Mouse (Mus musculus) liver, embryonic 14.5 days (tissue): Measurements from ENCODE around the gene Ankle1. TPM values are rescaled to one million over a fixed set of nuclear protein-coding genes. Genes with fewer than 3 reads are reported as not detected.

Experiments used
- ATAC-seq: fragments of 200-750 bp; cut with Nextera tagmentation; 2 replicates; pipeline ENCODE4 v1.8.0; 2017; ENCODE audit warnings: moderate number of reproducible peaks, mild to moderate bottlenecking, moderate library complexity; ENCODE audit not compliant: insufficient read depth
- DNase-seq, 3 experiments: peaks; one replicate each; pipeline ENCODE4 v3.0.0-alpha.2; 2012 to 2013; ENCODE audit warnings: low read depth in 3 of 3, low spot score in 3 of 3
- H3K27ac ChIP-seq: fragments of 300-500 bp; sonication (generic); 2 replicates; pipeline ENCODE4 v1.5.1; 2014; ENCODE audit warnings: moderate library complexity, mild to moderate bottlenecking, control low read depth, inconsistent platforms
- H3K27me3 ChIP-seq: fragments of 300-500 bp; sonication (generic); 2 replicates; pipeline ENCODE4 v1.6.1; 2014; ENCODE audit warnings: mild to moderate bottlenecking, low read length, moderate library complexity; ENCODE audit not compliant: control insufficient read depth, insufficient read depth
- H3K36me3 ChIP-seq: fragments of 300-500 bp; sonication (generic); replicated peaks from 2 replicates; pipeline ENCODE4 v1.6.1; 2014; ENCODE audit warnings: low read depth; ENCODE audit not compliant: control insufficient read depth, insufficient read depth
- H3K4me1 ChIP-seq, 2 experiments: fragments of 200-500 bp in 1 of 2; fragments of 300-500 bp in 1 of 2; sonication (generic) in 1 of 2; replicated peaks; 2 replicates each; pipeline ENCODE4 v1.6.1; 2012 to 2014; ENCODE audit warnings: antibody characterized with exemption in 1 of 2, inconsistent platforms in 1 of 2, low read length in 1 of 2; ENCODE audit not compliant: control insufficient read depth in 2 of 2, insufficient read depth in 2 of 2
- H3K4me2 ChIP-seq: fragments of 300-500 bp; sonication (generic); 2 replicates; pipeline ENCODE4 v1.6.1; 2014; ENCODE audit warnings: low read depth, mild to moderate bottlenecking, control low read depth, moderate library complexity
- H3K4me3 ChIP-seq, 2 experiments: fragments of 200-500 bp in 1 of 2; fragments of 300-500 bp in 1 of 2; sonication (generic) in 1 of 2; 2 replicates each; pipeline ENCODE4 v1.5.1; 2012 to 2014; ENCODE audit warnings: low read depth in 2 of 2, low read length in 2 of 2, mild to moderate bottlenecking in 2 of 2, control low read depth in 1 of 2, inconsistent platforms in 1 of 2, moderate library complexity in 1 of 2; ENCODE audit not compliant: insufficient read depth in 1 of 2
- H3K9ac ChIP-seq: fragments of 300-500 bp; sonication (generic); replicated peaks from 2 replicates; pipeline ENCODE4 v1.6.1; 2014; ENCODE audit warnings: mild to moderate bottlenecking, control low read depth, moderate library complexity
- H3K9me3 ChIP-seq: fragments of 300-500 bp; sonication (generic); 2 replicates; pipeline ENCODE4 v1.6.1; 2016; ENCODE audit warnings: low read length, mixed read lengths; ENCODE audit not compliant: control insufficient read depth
- CTCF ChIP-seq: IDR thresholded peaks from 2 replicates; pipeline ENCODE4 v1.5.1; 2016; ENCODE audit warnings: antibody characterized with exemption, low read depth, control low read depth
- EP300 ChIP-seq: IDR thresholded peaks from 2 replicates; pipeline ENCODE4 v1.6.1; 2016; ENCODE audit warnings: antibody characterized with exemption, low read depth
- WGBS: fragments of 180-500 bp; shearing (Covaris S2); extraction: QIAGEN DNeasy Blood & Tissue Kit; methylation state at CpG from one replicate; pipeline ENCODE4 v1.1.7; 2014; ENCODE audit not compliant: insufficient replicate concordance; 5-methylcytosine and 5-hydroxymethylcytosine counted together
- polyA plus RNA-seq, 2 experiments: library from polyadenylated mRNA; depleted of rRNA in 1 of 2; stranded (reverse) in 1 of 2; unstranded in 1 of 2; fragments of >200 nt; fragmentation: Nextera tagmentation in 1 of 2; extraction: Ambion mirVana in 1 of 2; gene quantifications; 2 replicates each; pipeline versions ENCODE4 v1.2.1 to v1.2.3; 2012 to 2014

Ankle1 gene
- polyA plus RNA-seq, 2 experiments = 17.8 to 58.0 TPM

GRCm38 (mm10) chr8:71452669-71453068 is 46.9 kb downstream of the Ankle1 start:
- Histone ChIP-seq H3K4me1 (peaks cover 0 to 3% of the 10 kb centered on the region in 2 experiments; a peak in 1 of 4 replicates), H3K36me3 (no peaks in the 10 kb centered on the region), H3K27ac (no peak overlapping the region), H3K27me3 (no peaks in the 10 kb centered on the region), H3K4me2 (no peak overlapping the region), H3K9ac (no peak overlapping the region), H3K9me3 (no peaks in the 10 kb centered on the region), H3K4me3 (no peak overlapping the region)
- ATAC-seq = no peak
- WGBS = 47% methylated on average over 2 of the region's 2 CpGs
- DNase-seq = no peak
- TF ChIP-seq EP300 (no peak), CTCF (no peak)

DNA sequence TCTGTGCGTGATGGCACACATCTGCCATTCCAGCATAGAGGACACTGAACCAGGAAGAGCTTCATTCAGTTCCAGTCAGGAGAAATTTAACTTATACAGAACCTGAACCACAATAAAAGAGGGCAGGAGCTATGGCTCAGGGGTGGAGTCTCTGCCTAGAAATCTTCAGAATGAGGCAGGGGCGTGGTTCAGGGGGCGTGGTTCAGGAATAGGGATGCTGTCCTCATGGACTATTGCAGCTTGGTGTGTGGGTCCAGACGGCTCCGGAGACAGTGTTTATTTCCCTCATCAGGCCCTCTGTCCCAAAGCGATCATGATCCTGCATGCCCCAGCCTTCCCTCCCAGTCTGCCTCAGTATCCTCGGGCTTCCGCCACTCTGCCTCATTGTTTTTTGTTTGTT is 48.9 kb downstream of the Ankle1 start:
- TF ChIP-seq CTCF (no peak), EP300 (no peak)
- Histone ChIP-seq H3K4me1 (peaks cover 0 to 3% of the 10 kb centered on the region in 2 experiments; a peak in 1 of 4 replicates), H3K9me3 (no peaks in the 10 kb centered on the region), H3K4me3 (no peak overlapping the region), H3K36me3 (no peaks in the 10 kb centered on the region), H3K4me2 (no peak overlapping the region), H3K9ac (no peak overlapping the region), H3K27ac (no peak overlapping the region), H3K27me3 (no peaks in the 10 kb centered on the region)
- ATAC-seq (no peak), DNase-seq (no peak)
- 54% methylated on average over 8 of the region's 8 CpGs for WGBS

- Histone ChIP-seq H3K27ac (no peak overlapping the region), H3K9ac (no peak overlapping the region), H3K9me3 (no peaks in the 10 kb centered on the region), H3K4me2 (no peak overlapping the region), H3K4me3 (no peak overlapping the region), H3K36me3 (no peaks in the 10 kb centered on the region), H3K4me1 (peaks cover 0 to 3% of the 10 kb centered on the region in 2 experiments; a peak in 1 of 4 replicates), H3K27me3 (no peaks in the 10 kb centered on the region)
- WGBS = 43% methylated on average over 22 of the region's 22 CpGs
- ATAC-seq (peak; percentile 60), DNase-seq (peak in 1 of 3 experiments; percentile 38)
- TF ChIP-seq EP300 = no peak
- no peak for TF ChIP-seq CTCF
Observed at GRCm38 (mm10) chr8:71456906-71457305, 51.1 kb downstream of the Ankle1 start.

DNA sequence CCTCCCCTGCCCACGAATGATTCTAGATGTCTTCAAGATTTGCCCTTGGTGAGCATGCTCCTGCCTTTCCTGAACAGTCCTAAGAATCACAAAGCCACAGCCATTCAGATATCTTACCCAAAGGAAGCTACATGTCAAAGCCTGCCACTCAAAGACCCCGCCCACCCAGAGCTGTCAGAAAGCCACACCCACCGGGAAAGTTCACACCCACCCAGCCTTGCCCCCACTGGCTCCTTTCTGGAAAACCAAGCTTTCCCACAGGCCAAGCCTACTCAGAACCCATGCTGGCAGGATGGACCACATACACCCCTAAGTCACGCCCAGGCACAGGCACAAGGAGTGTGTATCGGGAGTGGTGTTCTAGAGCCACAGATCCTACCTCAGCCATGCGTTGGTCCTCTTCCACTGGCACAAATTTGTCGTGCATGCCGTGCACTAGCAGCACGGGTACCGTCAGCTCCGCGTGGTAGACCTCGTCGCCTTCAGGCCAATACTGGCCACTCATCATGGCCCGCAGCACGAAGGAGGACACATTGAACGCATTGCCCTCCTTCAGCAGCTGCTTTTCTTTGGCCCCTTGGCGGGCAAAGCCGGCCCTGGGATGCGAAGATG is 52.0 kb downstream of the Ankle1 start:
- no peaks in the 10 kb centered on the region for H3K9me3 ChIP-seq
- no peak overlapping the region for H3K27ac ChIP-seq
- DNase-seq (no peak), ATAC-seq (no peak)
- WGBS = 75% methylated on average over 20 of the region's 20 CpGs
- peaks cover 0 to 7% of the 10 kb centered on the region in 2 experiments; a peak in 2 of 4 replicates for H3K4me1 ChIP-seq
- no peak overlapping the region for H3K4me3 ChIP-seq
- H3K9ac ChIP-seq = no peak overlapping the region
- H3K27me3 ChIP-seq = no peaks in the 10 kb centered on the region
- no peak overlapping the region for H3K4me2 ChIP-seq
- TF ChIP-seq EP300 (no peak), CTCF (no peak)
- no peaks in the 10 kb centered on the region for H3K36me3 ChIP-seq

Other genes starting within 250 kb of the Ankle1 start
- 5.9 and 6.4 TPM in 2 replicates for gene Myo9b, start 133.3 kb upstream of the Ankle1 start, polyA plus RNA-seq (2012; rRNA removed)
- gene Myo9b, start 133.3 kb upstream of the Ankle1 start, polyA plus RNA-seq (2014; fragmentation: Nextera tagmentation; extraction: Ambion mirVana) = 5.8 and 7.0 TPM in 2 replicates
- gene Haus8, start 133.1 kb upstream of the Ankle1 start, polyA plus RNA-seq (2012; rRNA removed) = 16.0 and 23.9 TPM in 2 replicates
- gene Haus8, start 133.1 kb upstream of the Ankle1 start, polyA plus RNA-seq (2014; fragmentation: Nextera tagmentation; extraction: Ambion mirVana) = 47.1 and 51.6 TPM in 2 replicates
- gene Use1, start 39.2 kb upstream of the Ankle1 start, polyA plus RNA-seq (2012; rRNA removed) = 41.9 and 57.2 TPM in 2 replicates
- gene Use1, start 39.2 kb upstream of the Ankle1 start, polyA plus RNA-seq (2014; fragmentation: Nextera tagmentation; extraction: Ambion mirVana) = 46.5 and 48.2 TPM in 2 replicates
- 2.8 and 3.1 TPM in 2 replicates for gene Ocel1, start 34.7 kb upstream of the Ankle1 start, polyA plus RNA-seq (2012; rRNA removed)
- gene Ocel1, start 34.7 kb upstream of the Ankle1 start, polyA plus RNA-seq (2014; fragmentation: Nextera tagmentation; extraction: Ambion mirVana) = 1.9 and 2.8 TPM in 2 replicates
- 20.8 and 23.4 TPM in 2 replicates for gene Nr2f6, start 24.1 kb upstream of the Ankle1 start, polyA plus RNA-seq (2012; rRNA removed)
- 19.1 and 22.4 TPM in 2 replicates for gene Nr2f6, start 24.1 kb upstream of the Ankle1 start, polyA plus RNA-seq (2014; fragmentation: Nextera tagmentation; extraction: Ambion mirVana)
- gene Ushbp1, start 10.2 kb upstream of the Ankle1 start, polyA plus RNA-seq (2012; rRNA removed) = 3.1 and 3.5 TPM in 2 replicates
- gene Ushbp1, start 10.2 kb upstream of the Ankle1 start, polyA plus RNA-seq (2014; fragmentation: Nextera tagmentation; extraction: Ambion mirVana) = 1.5 and 1.9 TPM in 2 replicates
- gene Babam1, start 9.1 kb upstream of the Ankle1 start, polyA plus RNA-seq (2012; rRNA removed) = 53.6 and 61.2 TPM in 2 replicates
- 50.6 and 52.3 TPM in 2 replicates for gene Babam1, start 9.1 kb upstream of the Ankle1 start, polyA plus RNA-seq (2014; fragmentation: Nextera tagmentation; extraction: Ambion mirVana)
- 6.6 and 7.5 TPM in 2 replicates for gene Abhd8, start 57.6 kb downstream of the Ankle1 start, polyA plus RNA-seq (2012; rRNA removed)
- 5.3 and 6.8 TPM in 2 replicates for gene Abhd8, start 57.6 kb downstream of the Ankle1 start, polyA plus RNA-seq (2014; fragmentation: Nextera tagmentation; extraction: Ambion mirVana)
- gene Mrpl34, start 58.9 kb downstream of the Ankle1 start, polyA plus RNA-seq (2012; rRNA removed) = 45.8 and 73.0 TPM in 2 replicates
- gene Mrpl34, start 58.9 kb downstream of the Ankle1 start, polyA plus RNA-seq (2014; fragmentation: Nextera tagmentation; extraction: Ambion mirVana) = 109 and 114 TPM in 2 replicates
- 24.8 and 25.4 TPM in 2 replicates for gene Dda1, start 63.2 kb downstream of the Ankle1 start, polyA plus RNA-seq (2012; rRNA removed)
- 34.4 and 36.9 TPM in 2 replicates for gene Dda1, start 63.2 kb downstream of the Ankle1 start, polyA plus RNA-seq (2014; fragmentation: Nextera tagmentation; extraction: Ambion mirVana)
- gene Ano8, start 80.0 kb downstream of the Ankle1 start, polyA plus RNA-seq (2012; rRNA removed) = 1.4 and 1.7 TPM in 2 replicates
- 0.14 and 0.15 TPM in 2 replicates for gene Ano8, start 80.0 kb downstream of the Ankle1 start, polyA plus RNA-seq (2014; fragmentation: Nextera tagmentation; extraction: Ambion mirVana)
- gene Gtpbp3, start 82.1 kb downstream of the Ankle1 start, polyA plus RNA-seq (2012; rRNA removed) = 9.2 and 10.0 TPM in 2 replicates
- gene Gtpbp3, start 82.1 kb downstream of the Ankle1 start, polyA plus RNA-seq (2014; fragmentation: Nextera tagmentation; extraction: Ambion mirVana) = 1.3 and 1.8 TPM in 2 replicates
- 15.4 and 16.8 TPM in 2 replicates for gene Plvap, start 105.7 kb downstream of the Ankle1 start, polyA plus RNA-seq (2012; rRNA removed)
- gene Plvap, start 105.7 kb downstream of the Ankle1 start, polyA plus RNA-seq (2014; fragmentation: Nextera tagmentation; extraction: Ambion mirVana) = 15.9 and 18.4 TPM in 2 replicates
- 0.09 and 0.11 TPM in 2 replicates for gene Ccdc194, start 119.7 kb downstream of the Ankle1 start, polyA plus RNA-seq (2012; rRNA removed)
- gene Ccdc194, start 119.7 kb downstream of the Ankle1 start, polyA plus RNA-seq (2014; fragmentation: Nextera tagmentation; extraction: Ambion mirVana) = 0.19 TPM in 1 of 2 replicates, not detected in the other
- gene Bst2, start 131.4 kb downstream of the Ankle1 start, polyA plus RNA-seq (2012; rRNA removed) = 41.1 and 44.4 TPM in 2 replicates
- 12.2 and 14.2 TPM in 2 replicates for gene Bst2, start 131.4 kb downstream of the Ankle1 start, polyA plus RNA-seq (2014; fragmentation: Nextera tagmentation; extraction: Ambion mirVana)
- gene Mvb12a, start 136.9 kb downstream of the Ankle1 start, polyA plus RNA-seq (2012; rRNA removed) = 21.1 and 25.6 TPM in 2 replicates
- 31.1 and 35.2 TPM in 2 replicates for gene Mvb12a, start 136.9 kb downstream of the Ankle1 start, polyA plus RNA-seq (2014; fragmentation: Nextera tagmentation; extraction: Ambion mirVana)
- 0.13 and 0.25 TPM in 2 replicates for gene Tmem221, start 152.9 kb downstream of the Ankle1 start, polyA plus RNA-seq (2012; rRNA removed)
- gene Tmem221, start 152.9 kb downstream of the Ankle1 start, polyA plus RNA-seq (2014; fragmentation: Nextera tagmentation; extraction: Ambion mirVana) = 0.37 and 0.39 TPM in 2 replicates
- gene Nxnl1, start 160.6 kb downstream of the Ankle1 start, polyA plus RNA-seq (2012; rRNA removed) = not detected in 2 replicates
- gene Nxnl1, start 160.6 kb downstream of the Ankle1 start, polyA plus RNA-seq (2014; fragmentation: Nextera tagmentation; extraction: Ambion mirVana) = 0.06 TPM in 2 replicates
- gene Slc27a1, start 162.9 kb downstream of the Ankle1 start, polyA plus RNA-seq (2012; rRNA removed) = 1.9 and 2.4 TPM in 2 replicates
- gene Slc27a1, start 162.9 kb downstream of the Ankle1 start, polyA plus RNA-seq (2014; fragmentation: Nextera tagmentation; extraction: Ambion mirVana) = 0.28 and 0.71 TPM in 2 replicates
- gene Pgls, start 186.2 kb downstream of the Ankle1 start, polyA plus RNA-seq (2012; rRNA removed) = 45.6 and 58.5 TPM in 2 replicates
- 104 and 105 TPM in 2 replicates for gene Pgls, start 186.2 kb downstream of the Ankle1 start, polyA plus RNA-seq (2014; fragmentation: Nextera tagmentation; extraction: Ambion mirVana)
- 1.1 TPM in 2 replicates for gene Fam129c, start 191.6 kb downstream of the Ankle1 start, polyA plus RNA-seq (2012; rRNA removed)
- gene Fam129c, start 191.6 kb downstream of the Ankle1 start, polyA plus RNA-seq (2014; fragmentation: Nextera tagmentation; extraction: Ambion mirVana) = 0.56 and 0.99 TPM in 2 replicates
- 30.9 and 31.4 TPM in 2 replicates for gene Colgalt1, start 205.0 kb downstream of the Ankle1 start, polyA plus RNA-seq (2012; rRNA removed)
- gene Colgalt1, start 205.0 kb downstream of the Ankle1 start, polyA plus RNA-seq (2014; fragmentation: Nextera tagmentation; extraction: Ambion mirVana) = 20.5 and 20.7 TPM in 2 replicates